Mouse (Mus musculus) neural tube, embryonic 12.5 days (tissue): ENCODE results near the gene Gnai2. TPM values are rescaled to one million over a fixed set of nuclear protein-coding genes. Genes with fewer than 3 reads are reported as not detected.

ENCODE experiments used
- ATAC-seq: fragments of 200-750 bp; cut with Nextera tagmentation; 2 replicates; pipeline ENCODE4 v1.8.0; 2017; ENCODE audit warnings: low read depth, mild to moderate bottlenecking, moderate TSS enrichment, moderate library complexity; ENCODE audit not compliant: low FRiP score
- H3K27ac ChIP-seq: fragments of 300-500 bp; sonication (generic); 2 replicates; pipeline ENCODE4 v1.5.1; 2016
- H3K27me3 ChIP-seq: fragments of 300-500 bp; sonication (generic); replicated peaks from 2 replicates; pipeline ENCODE4 v1.6.1; 2016; ENCODE audit warnings: mild to moderate bottlenecking
- H3K36me3 ChIP-seq: fragments of 300-500 bp; sonication (generic); 2 replicates; pipeline ENCODE4 v1.6.1; 2016; ENCODE audit warnings: mild to moderate bottlenecking
- H3K4me1 ChIP-seq: fragments of 300-500 bp; sonication (generic); 2 replicates; pipeline ENCODE4 v1.6.1; 2016
- H3K4me2 ChIP-seq: fragments of 300-500 bp; sonication (generic); replicated peaks from 2 replicates; pipeline ENCODE4 v1.6.1; 2016; ENCODE audit warnings: mild to moderate bottlenecking
- H3K4me3 ChIP-seq: fragments of 300-500 bp; sonication (generic); 2 replicates; pipeline ENCODE4 v1.5.1; 2016
- H3K9ac ChIP-seq: fragments of 300-500 bp; sonication (generic); 2 replicates; pipeline ENCODE4 v1.6.1; 2016; ENCODE audit warnings: mild to moderate bottlenecking
- H3K9me3 ChIP-seq: fragments of 300-500 bp; sonication (generic); 2 replicates; pipeline ENCODE4 v1.6.1; 2016; ENCODE audit warnings: mild to moderate bottlenecking
- WGBS: fragments of 180-500 bp; shearing (Covaris S2); methylation state at CpG from one replicate; pipeline ENCODE4 v1.1.7; 2016; 5-methylcytosine and 5-hydroxymethylcytosine counted together
- polyA plus RNA-seq: library from polyadenylated mRNA; unstranded; fragments of >200 nt; fragmentation: Nextera tagmentation; extraction: Ambion mirVana; gene quantifications from 2 replicates; pipeline ENCODE4 v1.2.1, GENCODE M21; 2016

The Gnai2 gene
- polyA plus RNA-seq, 1 experiment from 2014 or later: 488 TPM

- H3K36me3 ChIP-seq: no peaks in the 10 kb centered on the region
- H3K4me2 ChIP-seq: no peak overlapping the region
- no peaks in the 10 kb centered on the region for H3K27me3 ChIP-seq
- no peaks in the 10 kb centered on the region for H3K9me3 ChIP-seq
- no peak overlapping the region for H3K27ac ChIP-seq
- 84% methylated on average over 2 of the region's 2 CpGs for WGBS
- no peak overlapping the region for H3K9ac ChIP-seq
- peaks cover 15% of the 10 kb centered on the region for H3K4me1 ChIP-seq
- H3K4me3 ChIP-seq: no peak overlapping the region
- no peak for ATAC-seq
Measured at GRCm38 (mm10) chr9:107653474-107653873, 18.3 kb upstream of the Gnai2 start.

GRCm38 (mm10) chr9:107650708-107651481, 15.7 kb upstream of the Gnai2 start:
- H3K9ac ChIP-seq: no peak overlapping the region
- no peak overlapping the region for H3K27ac ChIP-seq
- peak; percentile 63 for ATAC-seq
- peaks cover 15% of the 10 kb centered on the region for H3K4me1 ChIP-seq
- H3K9me3 ChIP-seq: no peaks in the 10 kb centered on the region
- no peak overlapping the region for H3K4me2 ChIP-seq
- H3K27me3 ChIP-seq: no peaks in the 10 kb centered on the region
- H3K4me3 ChIP-seq: no peak overlapping the region
- WGBS: 40% methylated on average over 12 of the region's 12 CpGs
- H3K36me3 ChIP-seq: no peaks in the 10 kb centered on the region

GRCm38 (mm10) chr9:107650225-107650624, 15.1 kb upstream of the Gnai2 start:
- no peaks in the 10 kb centered on the region for H3K27me3 ChIP-seq
- WGBS: 71% methylated on average over 7 of the region's 7 CpGs
- ATAC-seq: no peak
- peaks cover 19% of the 10 kb centered on the region for H3K4me1 ChIP-seq
- no peak overlapping the region for H3K27ac ChIP-seq
- no peaks in the 10 kb centered on the region for H3K36me3 ChIP-seq
- no peak overlapping the region for H3K4me2 ChIP-seq
- no peak overlapping the region for H3K9ac ChIP-seq
- no peaks in the 10 kb centered on the region for H3K9me3 ChIP-seq
- no peak overlapping the region for H3K4me3 ChIP-seq

GRCm38 (mm10) chr9:107648767-107649166, 13.6 kb upstream of the Gnai2 start:
- no peak overlapping the region for H3K9ac ChIP-seq
- no peak for ATAC-seq
- 83% methylated on average over 3 of the region's 3 CpGs for WGBS
- H3K4me1 ChIP-seq: peaks cover 25% of the 10 kb centered on the region
- H3K27ac ChIP-seq: no peak overlapping the region
- no peaks in the 10 kb centered on the region for H3K9me3 ChIP-seq
- H3K27me3 ChIP-seq: no peaks in the 10 kb centered on the region
- H3K4me2 ChIP-seq: no peak overlapping the region
- no peak overlapping the region for H3K4me3 ChIP-seq
- no peaks in the 10 kb centered on the region for H3K36me3 ChIP-seq

GRCm38 (mm10) chr9:107646975-107647374, 11.8 kb upstream of the Gnai2 start:
- 78% methylated on average over 6 of the region's 6 CpGs for WGBS
- Histone ChIP-seq H3K4me3 (no peak overlapping the region), H3K27ac (no peak overlapping the region), H3K9ac (no peak overlapping the region), H3K27me3 (no peaks in the 10 kb centered on the region), H3K36me3 (no peaks in the 10 kb centered on the region), H3K4me1 (peaks cover 23% of the 10 kb centered on the region), H3K9me3 (no peaks in the 10 kb centered on the region), H3K4me2 (no peak overlapping the region)
- no peak for ATAC-seq

GRCm38 (mm10) chr9:107645577-107645976, 10.4 kb upstream of the Gnai2 start:
- no peak overlapping the region for H3K9ac ChIP-seq
- H3K27me3 ChIP-seq: no peaks in the 10 kb centered on the region

GRCm38 (mm10) chr9:107645153-107645510, 10.0 kb upstream of the Gnai2 start:
- no peaks in the 10 kb centered on the region for H3K9me3 ChIP-seq
- no peak overlapping the region for H3K4me3 ChIP-seq
- no peak overlapping the region for H3K27ac ChIP-seq
- no peak overlapping the region for H3K9ac ChIP-seq
- ATAC-seq: peak; percentile 34
- H3K27me3 ChIP-seq: no peaks in the 10 kb centered on the region
- peak overlapping the region; percentile 62 for H3K4me2 ChIP-seq
- WGBS: 47% methylated on average over 7 of the region's 7 CpGs
- no peaks in the 10 kb centered on the region for H3K36me3 ChIP-seq
- H3K4me1 ChIP-seq: peaks cover 9% of the 10 kb centered on the region; the same call in 1 of the 2 replicates

More at GRCm38 (mm10) chr9:107645577-107645976, 10.4 kb upstream of the Gnai2 start:
- H3K4me2 ChIP-seq: no peak overlapping the region
- no peaks in the 10 kb centered on the region for H3K36me3 ChIP-seq
- peaks cover 12% of the 10 kb centered on the region for H3K4me1 ChIP-seq
- no peak overlapping the region for H3K27ac ChIP-seq
- H3K9me3 ChIP-seq: no peaks in the 10 kb centered on the region
- no peak overlapping the region for H3K4me3 ChIP-seq
- peak; percentile 41 for ATAC-seq
- WGBS: 14% methylated on average over 5 of the region's 5 CpGs

GRCm38 (mm10) chr9:107644495-107645152, 9.5 kb upstream of the Gnai2 start:
- peak; percentile 78 for ATAC-seq
- Histone ChIP-seq H3K4me1 (peaks cover 9% of the 10 kb centered on the region; the same call in 1 of the 2 replicates), H3K27ac (no peak overlapping the region), H3K4me2 (peak overlapping the region; percentile 62), H3K9me3 (no peaks in the 10 kb centered on the region), H3K27me3 (no peaks in the 10 kb centered on the region), H3K9ac (peak overlapping the region; percentile 23; the same call in 1 of the 2 replicates), H3K36me3 (no peaks in the 10 kb centered on the region), H3K4me3 (peak overlapping the region; percentile 27)
- WGBS: 6% methylated on average over 35 of the region's 35 CpGs

- H3K27me3 ChIP-seq: no peaks in the 10 kb centered on the region
- peaks cover 9% of the 10 kb centered on the region; the same call in 1 of the 2 replicates for H3K4me1 ChIP-seq
- no peak overlapping the region for H3K27ac ChIP-seq
- 92% methylated on average over 13 of the region's 13 CpGs for WGBS
- H3K9me3 ChIP-seq: no peaks in the 10 kb centered on the region
- no peak overlapping the region for H3K4me3 ChIP-seq
- ATAC-seq: no peak
- no peaks in the 10 kb centered on the region for H3K36me3 ChIP-seq
- no peak overlapping the region for H3K9ac ChIP-seq
- no peak overlapping the region for H3K4me2 ChIP-seq
Measured at GRCm38 (mm10) chr9:107643544-107644214, 8.5 kb upstream of the Gnai2 start.

GRCm38 (mm10) chr9:107641666-107642065, 6.5 kb upstream of the Gnai2 start:
- Histone ChIP-seq H3K27ac (0 out of 2 replicates have a peak overlapping the region, but pooled peaks have one; percentile 2), H3K27me3 (no peaks in the 10 kb centered on the region), H3K4me2 (no peak overlapping the region), H3K4me1 (peaks cover 20% of the 10 kb centered on the region), H3K36me3 (no peaks in the 10 kb centered on the region), H3K4me3 (no peak overlapping the region), H3K9ac (no peak overlapping the region), H3K9me3 (no peaks in the 10 kb centered on the region)
- WGBS: 25% methylated on average over 8 of the region's 8 CpGs
- ATAC-seq: no peak

GRCm38 (mm10) chr9:107640257-107640772, 5.1 kb upstream of the Gnai2 start:
- no peaks in the 10 kb centered on the region for H3K36me3 ChIP-seq
- no peak for ATAC-seq
- H3K4me1 ChIP-seq: peaks cover 29% of the 10 kb centered on the region
- no peaks in the 10 kb centered on the region for H3K9me3 ChIP-seq
- H3K4me2 ChIP-seq: no peak overlapping the region
- no peak overlapping the region for H3K27ac ChIP-seq
- H3K4me3 ChIP-seq: no peak overlapping the region
- no peak overlapping the region for H3K9ac ChIP-seq
- WGBS: 46% methylated on average over 8 of the region's 8 CpGs
- no peaks in the 10 kb centered on the region for H3K27me3 ChIP-seq

GRCm38 (mm10) chr9:107637070-107637469, 1.9 kb upstream of the Gnai2 start:
- Histone ChIP-seq H3K27me3 (no peaks in the 10 kb centered on the region), H3K36me3 (no peaks in the 10 kb centered on the region), H3K4me1 (peaks cover 50% of the 10 kb centered on the region), H3K4me2 (peak overlapping the region; percentile 43), H3K9ac (no peak overlapping the region), H3K4me3 (no peak overlapping the region), H3K9me3 (no peaks in the 10 kb centered on the region), H3K27ac (peak overlapping the region; percentile 57)
- 9% methylated on average over 7 of the region's 7 CpGs for WGBS
- peak; percentile 60 for ATAC-seq
